Mouse (Mus musculus) midbrain, postnatal 0 days (tissue): ENCODE data around the gene Emp1. TPM values are rescaled to one million over a fixed set of nuclear protein-coding genes. Genes with fewer than 3 reads are reported as not detected.

Source experiments
- ATAC-seq: fragments of 200-750 bp; cut with Nextera tagmentation; 2 replicates; pipeline ENCODE4 v1.8.0; 2017; ENCODE audit warnings: moderate number of reproducible peaks, mild to moderate bottlenecking, moderate TSS enrichment, moderate library complexity; ENCODE audit not compliant: low FRiP score
- DNase-seq: peaks from one replicate; pipeline ENCODE4 v3.0.0-alpha.2; 2015; ENCODE audit warnings: low spot score
- H3K27ac ChIP-seq: fragments of 300-500 bp; sonication (generic); 2 replicates; pipeline ENCODE4 v1.5.1; 2014; ENCODE audit warnings: low read depth, mild to moderate bottlenecking, low read length, mixed read lengths
- H3K27me3 ChIP-seq: fragments of 300-500 bp; sonication (generic); 2 replicates; pipeline ENCODE4 v1.6.1; 2014; ENCODE audit warnings: low read length, control low read depth, mixed read lengths; ENCODE audit not compliant: insufficient read depth
- H3K36me3 ChIP-seq: fragments of 300-500 bp; sonication (generic); 2 replicates; pipeline ENCODE4 v1.6.1; 2014; ENCODE audit warnings: low read length, control low read depth, mixed read lengths; ENCODE audit not compliant: insufficient read depth
- H3K4me1 ChIP-seq: fragments of 300-500 bp; sonication (generic); 2 replicates; pipeline ENCODE4 v1.6.1; 2014; ENCODE audit warnings: mild to moderate bottlenecking, control low read depth, antibody characterized with exemption, low read length, mixed read lengths; ENCODE audit not compliant: insufficient read depth
- H3K4me2 ChIP-seq: fragments of 300-500 bp; sonication (generic); 2 replicates; pipeline ENCODE4 v1.6.1; 2014; ENCODE audit warnings: low read depth, mild to moderate bottlenecking, low read length, mixed read lengths; ENCODE audit not compliant: poor library complexity, severe bottlenecking
- H3K4me3 ChIP-seq: fragments of 300-500 bp; sonication (generic); 2 replicates; pipeline ENCODE4 v1.5.1; 2014; ENCODE audit warnings: low read depth, mild to moderate bottlenecking, low read length, moderate library complexity
- H3K9ac ChIP-seq: fragments of 300-500 bp; sonication (generic); replicated peaks from 2 replicates; pipeline ENCODE4 v1.6.1; 2014; ENCODE audit warnings: mild to moderate bottlenecking, low read length, moderate library complexity, mixed read lengths; ENCODE audit not compliant: poor library complexity, severe bottlenecking
- H3K9me3 ChIP-seq: fragments of 300-500 bp; sonication (generic); 2 replicates; pipeline ENCODE4 v1.6.1; 2016; ENCODE audit warnings: low read length, control low read depth
- CTCF ChIP-seq: IDR thresholded peaks from 2 replicates; pipeline ENCODE4 v1.5.1; 2016; ENCODE audit warnings: antibody characterized with exemption, mild to moderate bottlenecking
- WGBS: fragments of 180-500 bp; shearing (Covaris S2); extraction: QIAGEN DNeasy Blood & Tissue Kit; methylation state at CpG from one replicate; pipeline ENCODE4 v1.1.7; 2014; 5-methylcytosine and 5-hydroxymethylcytosine counted together
- polyA plus RNA-seq: library from polyadenylated mRNA; unstranded; fragments of >200 nt; fragmentation: Nextera tagmentation; extraction: Ambion mirVana; gene quantifications from 2 replicates; pipeline ENCODE4 v1.2.1, GENCODE M21; 2015
- total RNA-seq: library from RNA; depleted of rRNA; stranded (reverse); fragments of >200 nt; gene quantifications from 2 replicates; pipeline ENCODE4 v1.2.3, GENCODE M21; 2014

The Emp1 gene
- total and polyA plus RNA-seq, 2 experiments from 2014 or later = 5.7 to 26.9 TPM

DNA sequence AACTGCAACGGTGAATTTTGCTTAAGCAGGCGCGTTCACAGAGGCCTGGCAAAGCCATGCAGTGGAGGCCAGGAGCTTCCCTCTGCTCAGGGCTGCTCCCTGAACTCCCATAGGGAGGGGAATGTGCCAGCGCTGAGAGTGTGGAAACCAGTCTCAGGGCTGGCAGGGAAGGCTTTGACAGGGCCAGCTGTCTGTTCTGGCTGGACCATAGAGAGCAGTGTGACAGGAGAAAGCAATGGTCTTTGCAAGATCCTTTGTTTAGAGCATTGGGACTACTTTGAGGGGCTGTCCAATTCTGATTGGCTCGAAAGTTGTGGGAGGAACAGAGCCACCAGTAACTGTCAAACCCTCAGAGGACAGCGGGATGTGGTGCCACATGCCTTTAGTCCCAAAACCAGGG is 5.9 kb downstream of the Emp1 start:
- Histone ChIP-seq H3K4me2 (no peak overlapping the region), H3K27ac (no peak overlapping the region; the same call in 1 of the 2 replicates), H3K4me3 (no peak overlapping the region), H3K9me3 (no peaks in the 10 kb centered on the region), H3K4me1 (no peaks in the 10 kb centered on the region), H3K27me3 (no peaks in the 10 kb centered on the region), H3K36me3 (no peaks in the 10 kb centered on the region), H3K9ac (no peak overlapping the region)
- DNase-seq = peak; percentile 88
- no peak for TF ChIP-seq CTCF
- WGBS = 35% methylated on average over 6 of the region's 6 CpGs
- peak; percentile 83 for ATAC-seq

DNA sequence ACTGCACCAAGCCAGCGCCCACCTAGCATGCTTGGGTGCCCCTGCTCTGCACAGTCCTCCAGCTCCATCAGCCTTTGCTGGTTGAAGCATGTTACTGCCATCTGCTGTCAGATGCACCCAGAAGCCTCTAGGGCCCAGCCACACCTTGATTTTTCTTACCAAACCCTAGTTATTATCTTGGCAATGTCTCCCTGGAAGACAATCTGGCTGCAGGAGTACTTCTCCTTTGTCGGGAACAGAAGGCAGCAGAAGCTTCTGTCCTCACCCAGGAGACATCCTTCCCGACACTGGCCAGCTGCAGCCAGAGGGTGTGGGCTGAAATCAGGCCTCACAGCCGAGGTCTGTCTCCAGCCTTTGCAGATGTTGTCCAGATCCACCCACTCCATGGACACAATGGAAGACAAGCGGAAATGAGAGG is 7.2 kb downstream of the Emp1 start:
- peak; percentile 71 for TF ChIP-seq CTCF
- ATAC-seq = peak; percentile 68
- no peaks in the 10 kb centered on the region for H3K36me3 ChIP-seq
- 67% methylated on average over 5 of the region's 5 CpGs for WGBS
- no peak overlapping the region for H3K4me2 ChIP-seq
- peak; percentile 70 for DNase-seq
- H3K4me1 ChIP-seq = no peaks in the 10 kb centered on the region
- no peaks in the 10 kb centered on the region for H3K27me3 ChIP-seq
- H3K9me3 ChIP-seq = no peaks in the 10 kb centered on the region
- no peak overlapping the region for H3K9ac ChIP-seq
- H3K4me3 ChIP-seq = no peak overlapping the region
- no peak overlapping the region for H3K27ac ChIP-seq

DNA sequence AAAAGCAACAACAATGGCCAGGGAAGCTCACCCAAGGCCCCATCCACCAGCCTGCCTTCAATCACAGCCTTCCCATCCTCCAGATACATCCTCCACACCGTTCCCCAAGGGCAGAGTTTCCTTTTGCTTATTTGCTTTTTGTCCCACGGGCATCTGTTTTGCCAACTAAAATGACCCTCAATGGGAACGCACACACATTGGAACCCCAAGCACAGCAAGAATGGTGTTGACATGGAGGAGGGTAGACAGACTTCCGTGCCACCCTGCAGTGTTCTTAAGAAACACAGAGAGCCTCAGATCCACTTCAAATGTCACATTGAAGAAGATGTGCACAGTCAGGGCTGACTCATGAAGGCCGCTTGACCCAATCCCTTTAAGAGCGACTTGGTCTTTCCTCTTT is 8.6 kb downstream of the Emp1 start:
- Histone ChIP-seq H3K4me1 (no peaks in the 10 kb centered on the region), H3K4me3 (no peak overlapping the region), H3K36me3 (no peaks in the 10 kb centered on the region), H3K4me2 (no peak overlapping the region), H3K9ac (no peak overlapping the region), H3K27me3 (no peaks in the 10 kb centered on the region), H3K27ac (no peak overlapping the region), H3K9me3 (no peaks in the 10 kb centered on the region)
- DNase-seq = no peak
- WGBS = 88% methylated on average over 6 of the region's 6 CpGs
- no peak for TF ChIP-seq CTCF
- ATAC-seq = no peak

DNA sequence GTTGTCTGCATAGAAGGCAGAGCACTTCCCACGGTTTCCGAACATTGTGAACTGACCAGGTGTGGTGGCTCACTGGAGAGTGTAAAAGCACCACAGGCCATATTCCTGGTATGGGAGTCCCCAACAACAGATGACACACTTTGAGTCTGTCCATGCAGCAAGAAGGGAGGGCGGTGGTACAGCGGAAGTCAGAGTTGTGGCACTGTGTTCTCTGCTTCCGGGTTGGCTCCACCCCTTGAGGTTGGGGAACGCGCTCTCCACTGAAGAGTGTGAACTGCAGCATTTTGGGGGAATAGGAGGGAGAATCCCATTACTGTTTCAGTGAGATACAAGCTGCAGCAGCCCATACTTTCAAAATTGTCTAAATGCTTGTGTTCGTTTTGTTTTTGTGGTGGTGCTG is 11.0 kb downstream of the Emp1 start:
- Histone ChIP-seq H3K4me1 (0 out of 2 replicates have a peak, but pooled peaks cover 3% of the 10 kb centered on the region), H3K27ac (no peak overlapping the region), H3K9ac (no peak overlapping the region), H3K9me3 (no peaks in the 10 kb centered on the region), H3K36me3 (no peaks in the 10 kb centered on the region), H3K4me3 (no peak overlapping the region), H3K27me3 (no peaks in the 10 kb centered on the region), H3K4me2 (no peak overlapping the region)
- no peak for TF ChIP-seq CTCF
- DNase-seq (no peak), ATAC-seq (no peak)
- 93% methylated on average over 8 of the region's 8 CpGs for WGBS

DNA sequence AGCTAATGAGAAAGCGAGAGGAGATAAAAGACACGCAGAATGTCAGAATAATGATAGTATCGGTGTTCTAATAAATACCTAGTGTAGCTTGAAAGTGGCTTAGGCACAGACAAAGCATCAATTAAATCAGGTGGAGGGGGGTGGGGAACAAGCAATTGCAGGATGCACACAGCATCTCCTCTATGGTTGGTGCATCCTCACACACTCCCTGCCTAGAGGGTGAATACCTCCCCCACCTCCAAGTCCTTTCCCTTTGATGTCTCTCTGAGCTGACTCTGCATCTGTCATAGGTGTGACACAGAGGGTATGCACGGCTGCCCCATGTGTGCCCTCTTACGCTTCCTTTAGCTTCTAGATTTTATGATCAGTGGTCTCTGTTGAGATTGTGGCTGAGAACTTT is 13.5 kb downstream of the Emp1 start:
- ATAC-seq = no peak
- no peak for TF ChIP-seq CTCF
- Histone ChIP-seq H3K4me1 (0 out of 2 replicates have a peak, but pooled peaks cover 3% of the 10 kb centered on the region), H3K36me3 (no peaks in the 10 kb centered on the region), H3K9me3 (no peaks in the 10 kb centered on the region), H3K4me3 (no peak overlapping the region), H3K4me2 (no peak overlapping the region), H3K9ac (no peak overlapping the region), H3K27me3 (no peaks in the 10 kb centered on the region), H3K27ac (no peak overlapping the region)
- WGBS = 46% methylated on average over 5 of the region's 5 CpGs
- no peak for DNase-seq

DNA sequence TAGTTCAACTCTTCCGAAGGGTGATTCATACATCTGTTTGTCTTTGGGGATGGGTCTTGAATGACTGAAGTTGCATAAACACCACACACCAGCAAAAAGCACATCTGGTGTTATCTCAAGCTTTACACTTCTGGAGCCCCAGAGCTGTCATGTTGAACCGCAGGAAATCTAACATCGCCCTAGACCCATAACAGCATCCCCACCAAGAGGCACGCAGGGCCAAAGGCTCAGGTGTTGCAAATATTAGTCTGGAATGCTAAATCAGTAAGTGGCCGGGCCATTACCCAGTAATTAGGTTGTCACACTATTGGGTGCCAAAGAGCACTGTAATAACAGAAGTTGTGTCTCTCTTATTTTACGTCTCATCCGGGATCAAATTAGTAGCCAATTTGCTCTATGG is 13.9 kb downstream of the Emp1 start:
- H3K36me3 ChIP-seq = no peaks in the 10 kb centered on the region
- DNase-seq = no peak
- no peak overlapping the region for H3K27ac ChIP-seq
- H3K4me1 ChIP-seq = 0 out of 2 replicates have a peak, but pooled peaks cover 3% of the 10 kb centered on the region
- H3K27me3 ChIP-seq = no peaks in the 10 kb centered on the region
- no peak for ATAC-seq
- no peaks in the 10 kb centered on the region for H3K9me3 ChIP-seq
- H3K9ac ChIP-seq = no peak overlapping the region
- no peak overlapping the region for H3K4me3 ChIP-seq
- WGBS = 71% methylated on average over 7 of the region's 7 CpGs
- no peak overlapping the region for H3K4me2 ChIP-seq
- TF ChIP-seq CTCF = no peak
